Mouse (Mus musculus) liver, adult 2 months (tissue): ENCODE measurements around the gene Ddx58. TPM values are rescaled to one million over a fixed set of nuclear protein-coding genes. Genes with fewer than 3 reads are reported as not detected.

Source experiments
- DNase-seq: peaks from one replicate; pipeline ENCODE4 v3.0.0-alpha.2; 2011; ENCODE audit warnings: low read depth, low spot score; ENCODE audit errors: extremely low read depth
- H3K27ac ChIP-seq: fragments of 200-500 bp; replicated peaks from 2 replicates; pipeline ENCODE4 v1.5.1; 2012; ENCODE audit warnings: low read depth, mild to moderate bottlenecking, control low read depth, inconsistent platforms, low read length; ENCODE audit not compliant: insufficient read depth
- H3K27me3 ChIP-seq: fragments of 200-500 bp; 2 replicates; pipeline ENCODE4 v1.6.1; 2012; ENCODE audit warnings: mild to moderate bottlenecking, moderate library complexity, low read length, inconsistent platforms; ENCODE audit not compliant: control insufficient read depth, insufficient read depth
- H3K36me3 ChIP-seq: fragments of 200-500 bp; 2 replicates; pipeline ENCODE4 v1.6.1; 2012; ENCODE audit warnings: low read length, inconsistent platforms; ENCODE audit not compliant: control insufficient read depth, insufficient read depth
- H3K4me1 ChIP-seq: fragments of 200-500 bp; 2 replicates; pipeline ENCODE4 v1.6.1; 2011; ENCODE audit warnings: low read length; ENCODE audit not compliant: control insufficient read depth, insufficient read depth
- H3K4me3 ChIP-seq: fragments of 200-500 bp; 2 replicates; pipeline ENCODE4 v1.5.1; 2011; ENCODE audit warnings: low read depth, mild to moderate bottlenecking, control low read depth, low read length, moderate library complexity; ENCODE audit not compliant: insufficient read depth
- H3K79me2 ChIP-seq: fragments of 200-500 bp; 2 replicates; pipeline ENCODE4 v1.6.1; 2012; ENCODE audit warnings: inconsistent platforms, mild to moderate bottlenecking, low read length, moderate library complexity; ENCODE audit not compliant: control insufficient read depth, insufficient read depth
- H3K9ac ChIP-seq: fragments of 200-500 bp; 2 replicates; pipeline ENCODE4 v1.6.1; 2012; ENCODE audit warnings: low read depth, mild to moderate bottlenecking, control low read depth, inconsistent platforms, low read length
- CTCF ChIP-seq: fragments of 200-500 bp; IDR thresholded peaks from 2 replicates; pipeline ENCODE4 v1.5.1; 2011; ENCODE audit warnings: low read depth, low read length, control low read depth
- POLR2A ChIP-seq: fragments of 200-500 bp; IDR thresholded peaks from 2 replicates; pipeline ENCODE4 v1.6.1; 2011; ENCODE audit warnings: low read length, control low read depth; ENCODE audit not compliant: insufficient read depth; ENCODE audit errors: extremely low read depth
- WGBS: fragments of 180-500 bp; shearing (Covaris S2); methylation state at CpG from one replicate; pipeline ENCODE4 v1.1.7; 2018; 5-methylcytosine and 5-hydroxymethylcytosine counted together
- polyA plus RNA-seq: library from polyadenylated mRNA; depleted of rRNA; stranded (reverse); fragments of >200 nt; gene quantifications from 2 replicates; pipeline ENCODE4 v1.2.3, GENCODE M21; 2012; rRNA removed
- total RNA-seq: library from RNA; depleted of rRNA; stranded (reverse); fragments of >200 nt; gene quantifications from 2 replicates; pipeline ENCODE4 v1.2.3, GENCODE M21; 2014; rRNA removed

Ddx58 gene
- 29.2 and 29.9 TPM in 2 replicates for total RNA-seq
- polyA plus RNA-seq, result 9.1 and 11.6 TPM in 2 replicates

DNA sequence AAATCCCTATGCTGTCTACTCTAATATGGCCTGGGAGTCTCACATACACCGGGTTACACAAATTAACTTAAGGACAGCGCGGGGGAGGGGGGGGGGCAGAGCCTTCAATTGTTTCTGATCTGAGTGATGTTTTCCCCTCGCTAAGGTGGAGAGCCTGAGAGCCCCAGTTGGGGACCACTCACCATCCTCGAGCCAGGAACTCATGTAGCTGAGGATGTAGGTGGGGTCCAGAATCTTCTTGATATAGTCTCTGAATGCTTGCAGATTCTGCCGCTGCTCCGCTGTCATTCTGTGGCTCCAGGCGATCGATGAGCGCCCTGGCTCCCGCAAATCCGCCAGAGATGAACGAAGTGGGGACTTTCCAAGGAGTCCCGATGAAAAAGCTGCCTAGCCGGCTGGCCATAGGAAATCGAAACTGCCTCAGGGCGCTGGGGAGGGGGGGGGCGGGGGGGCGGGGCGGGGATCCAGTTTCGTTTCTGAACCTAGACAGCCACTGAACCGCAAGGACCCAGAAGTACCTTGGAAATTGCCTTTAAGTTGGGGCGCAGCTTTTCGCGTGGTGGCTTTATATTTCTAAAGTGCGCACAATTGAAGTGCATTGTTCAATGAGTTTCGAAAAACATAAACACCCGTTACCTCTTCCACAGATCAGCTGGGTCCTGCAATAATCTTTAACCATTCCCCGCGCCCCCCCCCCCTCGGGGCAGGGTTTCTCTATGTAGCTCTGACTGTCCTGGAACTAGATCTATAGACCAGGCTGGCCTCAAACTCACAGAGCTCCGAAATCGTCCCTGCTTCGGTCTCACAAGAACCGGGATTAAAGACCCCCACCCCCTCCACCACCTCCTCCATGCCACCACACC, at the start of gene Ddx58:
TSS of gene Ddx58 (minus strand) at position 420 of the 863 bp plus-strand sequence.
- peak; percentile 55 for DNase-seq
- no peak for TF ChIP-seq POLR2A
- TF ChIP-seq CTCF, result no peak
- H3K4me1 ChIP-seq, result peaks cover 5% of the 10 kb centered on the region; the same call in 1 of the 2 replicates
- peak within 1 kb of the TSS; percentile 72 for H3K4me3 ChIP-seq
- peak within 1 kb of the TSS; percentile 84 for H3K27ac ChIP-seq
- H3K79me2 ChIP-seq, result peaks cover 6% of the 10 kb centered on the region; the same call in 1 of the 2 replicates
- peak within 1 kb of the TSS; percentile 65 for H3K9ac ChIP-seq
- H3K36me3 ChIP-seq, result peaks cover 5% of the 10 kb centered on the region; the same call in 1 of the 2 replicates
- WGBS, result under 1% methylated on average over 35 of the region's 35 CpGs
- H3K27me3 ChIP-seq, result no peaks in the 10 kb centered on the region

DNA sequence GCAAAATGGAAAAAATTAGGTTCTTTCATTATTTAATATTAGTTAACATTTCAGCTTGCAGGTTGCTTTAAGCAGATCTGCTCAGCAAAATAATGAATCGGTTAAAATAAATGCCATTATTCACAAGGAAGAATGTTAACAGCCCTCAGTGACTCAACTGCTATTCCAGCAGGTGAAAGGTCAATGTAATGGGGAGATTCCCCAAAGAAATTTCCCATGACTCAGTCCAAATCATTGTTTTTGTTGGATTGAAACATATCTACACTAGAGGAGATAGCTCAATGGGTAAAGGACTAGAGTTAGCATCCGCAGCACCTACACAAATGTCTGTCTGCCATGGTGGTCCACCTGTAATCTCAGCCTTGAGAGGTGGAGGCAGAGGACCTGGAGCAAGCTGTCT, 49.4 kb upstream of the Ddx58 start:
- Histone ChIP-seq H3K9ac (no peak overlapping the region), H3K27me3 (no peaks in the 10 kb centered on the region), H3K27ac (no peak overlapping the region), H3K79me2 (no peaks in the 10 kb centered on the region), H3K4me1 (no peaks in the 10 kb centered on the region), H3K36me3 (no peaks in the 10 kb centered on the region), H3K4me3 (no peak overlapping the region)
- no peak for TF ChIP-seq CTCF
- no peak for TF ChIP-seq POLR2A
- DNase-seq, result no peak
- 89% methylated on average over 2 of the region's 2 CpGs for WGBS

DNA sequence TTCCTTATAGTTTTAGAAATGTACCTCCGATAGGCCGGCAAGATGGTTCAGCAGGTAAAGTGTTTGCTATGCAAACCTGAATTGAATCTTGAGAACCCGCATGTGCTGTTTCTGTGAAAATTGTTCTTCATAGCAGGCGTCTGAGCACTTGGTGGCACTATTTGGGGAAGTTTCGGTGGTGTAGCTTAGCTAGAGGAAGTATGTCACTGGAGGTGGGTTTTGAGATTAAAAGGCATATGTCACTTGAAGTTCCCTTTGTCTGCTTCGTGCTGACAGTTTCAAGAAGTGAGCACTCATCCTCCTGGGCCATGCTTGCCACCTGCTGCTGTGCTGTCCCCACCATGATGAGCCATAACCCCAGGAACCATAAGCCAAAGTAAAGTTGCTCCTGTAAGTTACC, 47.8 kb upstream of the Ddx58 start:
- no peaks in the 10 kb centered on the region for H3K27me3 ChIP-seq
- H3K36me3 ChIP-seq, result no peaks in the 10 kb centered on the region
- H3K4me1 ChIP-seq, result no peaks in the 10 kb centered on the region
- H3K4me3 ChIP-seq, result no peak overlapping the region
- H3K9ac ChIP-seq, result no peak overlapping the region
- no peak overlapping the region for H3K27ac ChIP-seq
- no peak for TF ChIP-seq CTCF
- no peak for TF ChIP-seq POLR2A
- H3K79me2 ChIP-seq, result no peaks in the 10 kb centered on the region
- DNase-seq, result no peak
- WGBS, result 77% methylated on average over 6 of the region's 6 CpGs

DNA sequence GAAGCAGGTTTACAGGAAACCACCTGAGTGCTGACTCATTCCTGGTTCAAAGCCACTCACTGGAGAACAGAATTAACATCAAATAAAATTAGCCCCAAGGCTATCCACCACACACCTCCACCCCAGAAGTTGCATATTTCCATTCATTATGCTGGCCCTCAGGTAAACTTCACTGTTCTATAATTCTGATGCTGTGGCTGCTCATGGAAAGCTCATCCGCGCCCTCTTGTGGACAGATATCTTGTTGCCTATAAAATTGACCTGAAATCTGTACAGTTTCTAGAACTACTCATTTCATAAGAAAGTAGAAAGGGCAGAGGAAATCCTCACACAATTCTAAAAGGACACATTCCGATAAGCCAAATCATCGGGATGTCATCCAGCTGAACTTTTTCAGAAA, 46.0 kb upstream of the Ddx58 start:
- Histone ChIP-seq H3K27me3 (no peaks in the 10 kb centered on the region), H3K4me1 (no peaks in the 10 kb centered on the region), H3K9ac (no peak overlapping the region), H3K27ac (no peak overlapping the region), H3K79me2 (no peaks in the 10 kb centered on the region), H3K36me3 (no peaks in the 10 kb centered on the region), H3K4me3 (no peak overlapping the region)
- DNase-seq, result peak; percentile 53
- WGBS, result 10% methylated on average over 4 of the region's 4 CpGs
- TF ChIP-seq POLR2A (no peak), CTCF (peak; percentile 67)

- peak; percentile 84 for DNase-seq
- TF ChIP-seq POLR2A (0 out of 2 replicates have a peak, but pooled peaks have one; percentile 63), CTCF (no peak)
- H3K4me3 ChIP-seq, result peak within 1 kb of the TSS; percentile 96
- peaks cover 15% of the 10 kb centered on the region for H3K36me3 ChIP-seq
- WGBS, result under 1% methylated on average over 36 of the region's 36 CpGs
- peak within 1 kb of the TSS; percentile 91 for H3K9ac ChIP-seq
- H3K79me2 ChIP-seq, result peaks cover 19% of the 10 kb centered on the region
- no peaks in the 10 kb centered on the region for H3K27me3 ChIP-seq
- peak within 1 kb of the TSS; percentile 90 for H3K27ac ChIP-seq
- H3K4me1 ChIP-seq, result no peaks in the 10 kb centered on the region
Measured at GRCm38 (mm10) chr4:40279276-40279900, 39.8 kb upstream of the Ddx58 start, which contains the start of gene Ndufb6. Gene Ndufb6, minus strand, starts transcription at chr4:40279421.
